Mouse (Mus musculus): ENCODE results near the gene Tnni1.
A peak's percentile ranks its signal among the peaks of the same experiment; 100 is the strongest.

Tnni1 gene

DNA sequence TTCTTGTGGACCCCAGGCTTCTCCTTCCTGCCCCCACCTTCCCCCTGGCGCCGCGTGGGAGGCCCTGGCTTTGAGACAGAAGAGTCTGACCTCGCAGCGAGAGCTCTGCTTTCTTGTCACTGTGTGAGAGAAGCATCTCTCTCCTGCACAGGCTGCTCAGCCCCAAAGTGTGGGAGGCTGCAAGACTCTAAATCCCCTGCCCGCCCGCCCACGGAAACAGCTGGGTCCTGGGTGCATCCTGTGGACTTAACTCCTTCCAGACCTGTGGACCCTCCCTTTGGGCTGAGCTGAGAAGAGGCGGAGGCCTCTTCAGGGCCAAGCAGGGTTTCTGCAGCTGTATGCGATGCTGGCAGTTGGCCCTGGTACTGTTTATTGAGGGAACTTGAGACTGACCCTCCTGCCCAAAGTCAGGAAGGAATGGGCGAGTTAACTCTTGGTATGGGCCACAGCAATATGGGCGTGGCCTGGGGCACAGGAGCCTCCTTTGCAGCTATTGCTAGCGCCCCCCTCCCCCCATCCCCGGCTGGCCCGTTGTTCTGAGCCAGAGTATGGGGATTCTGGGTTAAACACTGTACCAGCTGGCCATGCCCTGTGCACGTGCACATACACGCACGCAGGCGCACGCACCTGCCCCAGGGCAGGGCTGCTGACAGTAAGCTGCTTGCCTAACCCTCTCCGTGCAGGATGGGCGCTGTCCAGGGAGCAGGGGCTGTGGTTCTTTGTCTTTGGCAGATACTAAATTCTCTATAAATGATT lies at the start of gene Tnni1:
Gene Tnni1 (plus strand): TSS at position 655 of the 756 bp plus-strand sequence.
- DNase-seq = no peak

DNA sequence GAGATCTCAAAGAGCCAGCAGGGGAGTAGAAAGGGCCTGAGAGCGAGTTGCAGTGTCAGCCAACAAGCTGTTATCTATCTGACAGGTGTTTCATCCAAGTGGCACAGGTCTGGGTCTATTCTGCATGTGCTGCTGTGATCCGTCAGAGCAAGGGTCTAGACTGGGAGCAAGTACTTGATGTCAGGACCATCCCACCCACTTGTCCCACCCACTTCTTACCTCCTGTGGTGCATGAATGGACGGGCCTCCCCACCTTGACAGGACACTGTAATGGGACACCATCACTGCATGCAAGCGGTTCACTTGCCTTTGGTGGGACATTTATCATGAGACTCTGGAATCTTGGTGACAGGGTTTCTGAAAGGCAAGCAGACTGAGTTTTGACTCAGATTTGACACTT lies 49.4 kb upstream of the Tnni1 start:
- no peak for DNase-seq

DNA sequence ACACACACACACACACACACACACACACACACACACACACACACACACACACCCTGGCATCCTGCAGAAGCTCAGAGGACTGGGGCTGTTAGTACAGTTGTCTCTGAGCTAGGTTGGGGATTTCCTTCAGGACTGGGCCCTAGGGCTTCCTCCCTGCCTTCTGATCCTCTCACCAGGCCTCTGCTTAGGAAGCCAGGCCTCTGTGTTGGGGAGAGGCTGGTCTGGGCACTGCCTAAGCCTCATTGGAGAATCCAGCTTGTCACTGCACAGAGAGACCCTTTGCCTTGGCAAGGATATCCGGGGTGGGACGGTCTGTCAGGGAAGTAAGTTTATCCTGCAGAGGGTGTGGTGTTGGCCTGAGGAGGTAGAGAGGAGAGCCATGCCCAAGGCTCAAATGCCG lies 48.9 kb upstream of the Tnni1 start:
- no peak for DNase-seq

GRCm38 (mm10) chr1:135731393-135731792 lies 47.8 kb upstream of the Tnni1 start:
- no peak for DNase-seq

- no peak for DNase-seq
Observed at GRCm38 (mm10) chr1:135731897-135732684, 47.1 kb upstream of the Tnni1 start.

- DNase-seq = peak; percentile 24
Observed at GRCm38 (mm10) chr1:135734225-135734937, 44.9 kb upstream of the Tnni1 start.

- DNase-seq = no peak
Observed at GRCm38 (mm10) chr1:135735460-135735859, 43.8 kb upstream of the Tnni1 start.

GRCm38 (mm10) chr1:135744987-135745386 lies 34.2 kb upstream of the Tnni1 start:
- DNase-seq = no peak

- DNase-seq = no peak
Observed at GRCm38 (mm10) chr1:135746248-135746647, 33.0 kb upstream of the Tnni1 start.

DNA sequence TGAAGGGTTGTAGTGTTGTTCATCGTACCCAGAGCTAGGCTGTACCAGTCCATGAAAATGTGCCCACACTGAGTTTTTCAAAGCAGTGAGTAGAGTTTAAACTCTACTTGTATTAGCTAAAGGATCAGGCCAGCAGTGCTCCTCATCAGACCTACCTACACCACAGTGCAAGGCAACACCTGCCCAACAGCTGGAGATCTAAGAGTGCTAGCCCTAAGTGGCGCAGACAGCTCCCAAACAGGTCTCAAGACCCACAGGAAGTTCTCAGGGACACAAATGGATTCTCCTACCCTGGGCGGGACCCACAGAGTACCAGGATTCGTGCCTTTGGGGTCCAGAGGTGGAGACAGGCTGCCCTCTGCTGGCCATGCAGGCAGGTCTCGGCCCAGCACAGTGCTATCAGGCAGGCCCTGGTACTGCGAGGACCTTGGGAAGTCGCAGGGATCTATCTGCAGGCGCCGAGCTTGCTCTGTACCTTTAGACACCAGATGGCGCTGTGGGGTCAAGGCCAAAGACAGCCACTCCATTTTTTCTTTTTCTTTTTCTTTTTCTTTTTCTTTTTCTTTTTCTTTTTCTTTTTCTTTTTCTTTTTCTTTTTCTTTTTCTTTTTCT lies 26.4 kb upstream of the Tnni1 start:
- peak; percentile 65 for DNase-seq

DNA sequence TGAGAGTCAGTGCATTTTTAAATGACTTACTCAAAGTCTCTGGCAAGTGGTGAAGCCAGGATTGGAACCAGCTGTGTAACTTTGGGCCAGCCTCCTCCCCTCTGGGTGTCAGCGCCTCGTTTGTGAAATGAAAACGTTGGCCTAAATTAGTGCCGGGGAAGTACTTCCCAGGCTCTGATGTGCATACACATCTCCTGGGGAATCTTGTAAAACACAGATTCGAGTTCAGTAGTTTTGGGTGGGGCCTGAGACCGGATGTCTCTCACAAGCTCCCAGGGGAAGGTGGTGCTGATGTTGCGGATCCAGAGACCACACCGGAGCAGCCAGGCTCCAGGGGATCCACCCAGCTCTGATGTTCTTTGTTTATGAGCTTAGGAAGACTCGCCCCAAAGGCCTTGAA lies 23.9 kb upstream of the Tnni1 start:
- no peak for DNase-seq

DNA sequence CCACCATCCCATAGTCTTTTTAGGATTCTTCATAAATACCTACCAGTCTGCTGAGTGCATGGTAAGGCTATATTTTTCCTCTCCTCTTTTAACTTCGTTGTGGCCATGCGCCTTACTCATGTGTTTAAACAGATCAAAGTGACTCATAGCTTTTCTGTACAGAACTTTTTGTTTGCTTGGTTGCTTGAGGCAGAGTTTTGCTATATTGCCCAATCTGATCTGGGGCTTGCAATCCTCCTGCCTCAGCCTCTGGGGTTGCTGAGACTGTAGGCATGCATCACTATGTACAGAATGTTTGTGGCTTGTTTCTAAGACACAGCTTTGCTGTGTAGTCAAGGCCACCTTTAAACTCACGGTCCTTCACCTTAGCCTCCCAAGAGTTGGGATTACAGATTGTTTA lies 23.3 kb upstream of the Tnni1 start:
- DNase-seq = no peak

DNA sequence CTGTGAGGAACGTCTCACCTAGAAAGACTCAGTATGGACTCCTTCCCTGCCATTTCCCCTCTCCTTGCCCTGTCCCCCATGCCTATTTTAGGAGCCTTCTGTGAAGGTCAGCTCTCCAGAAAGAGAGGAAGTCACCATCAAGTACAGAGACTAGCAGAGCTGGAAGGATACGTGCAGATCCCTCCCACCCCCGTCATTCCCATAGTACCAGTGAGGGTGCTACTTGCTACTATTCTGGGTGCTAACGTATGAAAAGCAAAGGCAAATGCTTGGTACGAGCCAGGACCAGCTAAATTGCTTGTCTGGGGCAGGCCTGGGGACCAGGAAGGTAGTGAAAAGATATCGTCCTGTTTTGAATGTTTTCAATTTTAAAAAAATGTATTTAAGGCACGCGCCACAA lies 21.9 kb upstream of the Tnni1 start:
- no peak for DNase-seq

DNA sequence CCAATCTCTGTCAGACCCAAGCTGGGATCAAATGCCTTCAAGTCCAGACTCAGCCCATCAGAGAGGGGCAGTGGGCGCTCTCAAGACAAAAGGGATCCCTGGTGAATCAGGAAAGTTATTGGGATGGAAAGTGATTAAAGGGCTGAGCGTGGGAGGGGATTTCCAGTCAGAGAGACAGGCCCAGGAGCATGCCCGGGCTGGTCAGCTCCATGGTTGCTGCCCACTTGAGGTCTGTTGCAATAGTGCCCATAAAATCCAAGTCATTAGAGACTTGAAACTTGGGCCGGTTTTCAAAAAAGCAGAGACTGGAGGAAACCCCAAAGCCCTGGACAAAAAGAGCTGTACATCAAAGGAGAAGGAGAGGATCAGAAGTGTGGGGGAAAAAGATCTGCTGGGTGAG lies 19.5 kb upstream of the Tnni1 start:
- DNase-seq = no peak

DNA sequence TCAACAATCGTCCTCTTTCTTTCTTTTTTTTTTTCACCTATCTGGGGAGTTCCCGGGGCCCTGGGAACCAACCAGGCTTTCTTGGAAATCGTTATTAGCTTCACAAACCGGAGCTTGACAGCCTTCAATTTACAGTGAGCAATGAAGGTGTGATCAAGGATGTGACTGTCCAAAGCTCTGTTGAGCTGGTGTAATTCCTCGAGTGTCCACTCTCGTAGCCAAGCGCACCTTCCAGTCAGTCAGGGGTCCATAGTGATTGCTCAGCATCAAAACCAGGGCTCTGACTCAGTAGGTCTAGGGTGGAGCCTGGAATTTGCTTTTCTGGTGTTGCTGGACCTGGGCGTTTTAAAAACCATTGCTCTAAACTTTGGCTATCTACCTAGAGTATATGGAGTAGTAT lies 19.0 kb upstream of the Tnni1 start:
- no peak for DNase-seq

GRCm38 (mm10) chr1:135761728-135762127 lies 17.5 kb upstream of the Tnni1 start:
- no peak for DNase-seq

DNA sequence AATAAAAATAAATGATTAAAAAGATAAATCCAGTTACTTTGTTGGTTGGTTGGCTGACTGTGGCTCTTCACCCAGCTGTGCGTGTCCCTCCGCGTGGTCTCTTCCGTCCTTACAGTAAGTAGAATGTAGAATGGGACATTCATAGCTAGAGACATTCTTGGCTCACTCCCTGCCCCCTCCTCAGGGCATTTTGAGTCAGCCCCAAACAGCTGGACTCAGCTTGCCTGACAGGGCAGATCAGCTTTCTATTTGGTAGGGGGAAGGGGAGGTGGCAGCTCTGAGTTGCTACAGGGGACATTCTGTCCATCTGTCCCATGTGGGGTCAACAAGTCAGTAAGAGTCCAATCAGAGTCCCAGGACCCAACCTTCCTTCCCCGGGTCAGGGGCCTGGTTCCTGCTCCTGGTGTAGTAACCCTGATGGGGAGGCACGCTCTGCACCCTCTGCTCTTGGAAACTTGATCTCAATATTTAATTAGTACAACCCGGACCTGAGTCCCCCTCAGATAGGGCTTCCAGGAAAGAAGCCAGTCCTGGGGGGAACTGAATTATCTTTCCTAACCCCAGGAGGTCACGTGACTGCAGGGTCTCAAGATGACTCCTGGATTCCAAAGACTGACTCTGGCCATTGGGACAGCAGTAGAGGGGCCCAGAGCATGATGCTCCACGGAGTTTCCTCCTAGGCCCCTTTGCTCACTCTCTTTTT lies 15.6 kb upstream of the Tnni1 start:
- no peak for DNase-seq

GRCm38 (mm10) chr1:135764206-135764528 lies 15.1 kb upstream of the Tnni1 start:
- no peak for DNase-seq

DNA sequence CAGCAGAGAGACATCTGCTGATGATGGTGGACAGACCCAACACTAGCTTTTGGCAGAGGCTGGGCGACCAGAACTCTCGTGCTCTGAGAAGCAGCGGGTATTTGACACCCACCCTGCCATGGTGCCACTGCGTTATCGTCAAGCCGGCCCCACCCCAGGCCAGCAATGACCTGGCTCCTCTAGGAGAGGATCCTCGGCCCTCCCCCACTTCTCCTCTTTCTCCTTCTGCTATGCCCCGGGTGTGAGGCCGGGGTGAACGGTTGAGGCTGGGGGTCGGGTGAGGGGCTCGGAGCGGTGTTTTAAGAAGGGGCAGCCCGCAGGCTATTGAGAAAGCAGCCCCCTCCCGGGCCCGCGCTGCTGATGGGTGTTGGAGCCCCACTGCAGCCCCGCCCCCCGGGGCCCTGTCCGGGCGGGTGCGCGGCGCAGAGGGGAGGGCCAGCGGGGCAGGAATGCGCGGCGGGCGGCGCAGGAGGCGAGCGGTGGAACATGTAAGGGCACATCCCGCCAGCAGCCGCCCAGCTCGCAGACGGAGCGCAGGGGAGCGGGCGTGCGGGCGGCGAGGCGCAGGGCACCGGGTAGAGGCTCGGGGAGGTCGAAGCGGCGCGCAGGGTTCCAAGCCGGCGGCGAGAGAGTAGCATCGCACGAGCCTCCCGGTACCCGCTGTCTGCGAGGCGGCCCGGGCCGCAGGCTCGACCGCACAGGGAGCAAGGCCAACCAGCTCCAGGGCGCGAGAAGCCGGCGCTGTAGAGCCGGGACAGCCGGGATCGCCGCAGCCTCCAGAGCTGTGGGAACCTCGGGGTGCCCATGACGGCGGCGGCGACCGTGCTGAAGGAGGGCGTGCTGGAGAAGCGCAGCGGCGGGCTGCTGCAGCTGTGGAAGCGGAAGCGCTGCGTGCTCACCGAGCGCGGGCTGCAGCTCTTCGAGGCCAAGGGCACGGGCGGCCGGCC lies 13.3 kb upstream of the Tnni1 start, which contains the start of gene Phlda3:
Gene Phlda3 (plus strand): TSS at position 475 of the 947 bp plus-strand sequence.
- peak; percentile 14 for DNase-seq

DNA sequence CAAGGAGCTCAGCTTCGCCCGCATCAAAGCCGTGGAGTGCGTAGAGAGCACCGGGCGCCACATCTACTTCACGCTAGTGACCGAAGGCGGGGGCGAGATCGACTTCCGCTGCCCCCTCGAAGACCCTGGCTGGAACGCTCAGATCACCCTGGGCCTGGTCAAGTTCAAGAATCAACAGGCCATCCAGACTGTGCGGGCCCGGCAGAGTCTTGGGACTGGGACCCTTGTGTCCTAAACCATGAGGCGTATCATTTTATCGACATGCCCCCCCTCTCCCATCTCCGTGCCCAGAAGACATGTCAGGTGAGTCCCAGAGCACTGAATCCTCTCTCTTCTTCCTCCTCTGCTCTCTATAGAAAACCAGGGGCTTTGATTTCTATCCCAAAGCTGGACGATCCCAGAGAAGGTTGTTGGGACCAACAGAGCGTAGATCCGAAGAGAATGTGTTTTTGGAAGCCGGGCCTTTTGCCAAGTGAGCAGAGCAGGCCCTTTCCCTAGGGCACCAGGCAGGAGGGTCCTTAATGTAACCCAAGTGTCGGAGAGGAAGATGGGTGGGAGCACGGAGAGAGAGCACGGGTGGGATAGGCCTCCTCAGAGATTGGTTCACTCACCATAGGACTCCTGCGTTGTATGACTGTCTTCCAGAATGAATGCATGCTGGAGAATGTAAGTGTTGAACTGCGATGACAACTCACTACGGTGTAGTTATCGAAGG lies 12.5 kb upstream of the Tnni1 start:
- DNase-seq = no peak

Measured in cerebellum, adult 11 months (tissue).